Mouse (Mus musculus) embryonic facial prominence, embryonic 12.5 days (tissue): ENCODE measurements at regions not wholly inside any gene's neighbourhood (a gene's known extent, or its start where the extent isn't known, plus 50 kb on each side); places are given as distances from the start of the nearest gene placed in this dataset.
"Not testable (repeated sequence)": the region's sequence is repeated elsewhere in the genome, so short reads cannot be mapped to it uniquely, and the experiment has no call there.

Experiments
- ATAC-seq: fragments of 200-750 bp; cut with Nextera tagmentation; 2 replicates; pipeline ENCODE4 v1.8.0; 2017; ENCODE audit not compliant: insufficient number of reproducible peaks, insufficient read depth, low FRiP score, low TSS enrichment
- H3K27ac ChIP-seq: fragments of 300-500 bp; sonication (generic); 2 replicates; pipeline ENCODE4 v1.5.1; 2016; ENCODE audit warnings: mild to moderate bottlenecking
- H3K27me3 ChIP-seq: fragments of 300-500 bp; sonication (generic); 2 replicates; pipeline ENCODE4 v1.6.1; 2016; ENCODE audit warnings: mild to moderate bottlenecking, moderate library complexity
- H3K36me3 ChIP-seq: fragments of 300-500 bp; sonication (generic); 2 replicates; pipeline ENCODE4 v1.6.1; 2016; ENCODE audit warnings: mild to moderate bottlenecking
- H3K4me1 ChIP-seq: fragments of 300-500 bp; sonication (generic); 2 replicates; pipeline ENCODE4 v1.6.1; 2016
- H3K4me2 ChIP-seq: fragments of 300-500 bp; sonication (generic); replicated peaks from 2 replicates; pipeline ENCODE4 v1.6.1; 2016; ENCODE audit warnings: mild to moderate bottlenecking, moderate library complexity
- H3K4me3 ChIP-seq: fragments of 300-500 bp; sonication (generic); 2 replicates; pipeline ENCODE4 v1.5.1; 2016; ENCODE audit warnings: mild to moderate bottlenecking
- H3K9ac ChIP-seq: fragments of 300-500 bp; sonication (generic); 2 replicates; pipeline ENCODE4 v1.6.1; 2016; ENCODE audit warnings: mild to moderate bottlenecking, moderate library complexity
- H3K9me3 ChIP-seq: fragments of 300-500 bp; sonication (generic); 2 replicates; pipeline ENCODE4 v1.6.1; 2016; ENCODE audit warnings: mild to moderate bottlenecking, moderate library complexity
- WGBS: fragments of 180-500 bp; shearing (Covaris S2); methylation state at CpG from one replicate; pipeline ENCODE4 v1.1.7; 2016; 5-methylcytosine and 5-hydroxymethylcytosine counted together

- Histone ChIP-seq H3K9me3 (no peaks in the 10 kb centered on the region), H3K27me3 (no peaks in the 10 kb centered on the region), H3K4me1 (no peaks in the 10 kb centered on the region), H3K4me2 (no peak overlapping the region), H3K36me3 (no peaks in the 10 kb centered on the region), H3K4me3 (no peak overlapping the region), H3K27ac (no peak overlapping the region), H3K9ac (no peak overlapping the region)
- WGBS: 62% methylated on average over 3 of the region's 3 CpGs
- no peak for ATAC-seq
Measured at GRCm38 (mm10) chr11:23079936-23080794, 72.8 kb downstream of the Fam161a start.

- no peak overlapping the region for H3K4me2 ChIP-seq
- no peaks in the 10 kb centered on the region for H3K4me1 ChIP-seq
- H3K27me3 ChIP-seq: no peaks in the 10 kb centered on the region
- H3K4me3 ChIP-seq: no peak overlapping the region
- no peak overlapping the region for H3K27ac ChIP-seq
- H3K9me3 ChIP-seq: no peaks in the 10 kb centered on the region
- H3K9ac ChIP-seq: no peak overlapping the region
- H3K36me3 ChIP-seq: no peaks in the 10 kb centered on the region
- no peak for ATAC-seq
- WGBS: 60% methylated on average over 4 of the region's 4 CpGs
Measured at GRCm38 (mm10) chr11:23081616-23082015, 74.3 kb downstream of the Fam161a start.

DNA sequence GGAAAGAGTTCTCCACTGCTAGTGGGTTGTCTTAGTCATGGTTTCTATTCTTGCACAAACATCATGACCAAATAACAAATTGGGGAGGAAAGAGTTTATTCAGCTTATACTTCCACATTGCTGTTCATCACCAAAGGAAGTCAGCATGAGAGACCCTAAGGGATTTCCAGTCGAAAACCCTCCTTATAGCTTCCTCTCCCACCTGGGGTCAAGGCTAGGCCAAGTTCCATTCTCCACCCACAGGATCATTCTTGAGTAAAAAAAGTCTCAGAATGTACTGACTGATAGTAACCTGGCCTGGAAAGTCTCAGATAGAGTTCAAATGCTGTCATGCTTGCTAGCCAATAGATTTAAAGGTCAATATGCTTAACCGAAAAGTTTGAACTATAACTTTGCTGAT is 76.5 kb downstream of the Fam161a start:
- H3K27ac ChIP-seq, H3K4me1 ChIP-seq, H3K36me3 ChIP-seq, H3K4me2 ChIP-seq, ATAC-seq, H3K9me3 ChIP-seq, H3K27me3 ChIP-seq, H3K9ac ChIP-seq, H3K4me3 ChIP-seq: not testable (repeated sequence)
- 82% methylated on average over 2 of the region's 2 CpGs for WGBS

- H3K36me3 ChIP-seq: no peaks in the 10 kb centered on the region
- 77% methylated on average over 5 of the region's 5 CpGs for WGBS
- no peak for ATAC-seq
- no peak overlapping the region for H3K9ac ChIP-seq
- no peak overlapping the region for H3K27ac ChIP-seq
- no peaks in the 10 kb centered on the region for H3K27me3 ChIP-seq
- no peak overlapping the region for H3K4me3 ChIP-seq
- 0 out of 2 replicates have a peak, but pooled peaks cover 4% of the 10 kb centered on the region for H3K9me3 ChIP-seq
- no peak overlapping the region for H3K4me2 ChIP-seq
- no peaks in the 10 kb centered on the region for H3K4me1 ChIP-seq
Measured at GRCm38 (mm10) chr11:23095287-23095686, 88.0 kb downstream of the Fam161a start.

DNA sequence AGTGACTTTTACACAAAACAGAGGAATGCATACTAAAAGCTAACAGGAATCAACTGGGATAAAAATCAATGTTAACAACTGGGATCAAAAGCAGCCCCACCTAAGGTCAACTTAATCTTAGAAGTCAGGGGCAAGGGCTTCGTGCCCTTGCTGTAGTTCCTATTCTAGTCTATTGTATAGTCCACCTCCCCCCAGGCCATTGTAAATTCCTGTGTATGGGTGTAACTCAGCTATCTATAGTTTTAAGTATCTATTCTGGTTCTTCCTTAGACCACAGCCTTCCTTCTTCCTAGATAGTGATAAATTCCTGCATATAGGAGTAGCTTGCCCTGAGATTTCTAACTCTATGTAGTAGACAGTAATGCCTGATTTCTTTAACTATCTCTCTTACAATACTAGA is 88.4 kb downstream of the Fam161a start:
- not testable (repeated sequence) for H3K27me3 ChIP-seq, H3K4me1 ChIP-seq, H3K4me3 ChIP-seq, H3K9ac ChIP-seq, H3K27ac ChIP-seq, H3K9me3 ChIP-seq, H3K4me2 ChIP-seq, ATAC-seq, H3K36me3 ChIP-seq
- 59% methylated on average over 1 of the region's 1 CpGs for WGBS

- Histone ChIP-seq H3K4me3 (no peak overlapping the region), H3K27ac (no peak overlapping the region), H3K9ac (no peak overlapping the region), H3K36me3 (no peaks in the 10 kb centered on the region), H3K27me3 (no peaks in the 10 kb centered on the region), H3K9me3 (0 out of 2 replicates have a peak, but pooled peaks cover 4% of the 10 kb centered on the region), H3K4me1 (no peaks in the 10 kb centered on the region), H3K4me2 (no peak overlapping the region)
- whole genome bisulfite sequencing: 58% methylated on average over 2 of the region's 2 CpGs
- ATAC-seq: no peak
Measured at GRCm38 (mm10) chr11:23096451-23097222, 89.3 kb downstream of the Fam161a start.

DNA sequence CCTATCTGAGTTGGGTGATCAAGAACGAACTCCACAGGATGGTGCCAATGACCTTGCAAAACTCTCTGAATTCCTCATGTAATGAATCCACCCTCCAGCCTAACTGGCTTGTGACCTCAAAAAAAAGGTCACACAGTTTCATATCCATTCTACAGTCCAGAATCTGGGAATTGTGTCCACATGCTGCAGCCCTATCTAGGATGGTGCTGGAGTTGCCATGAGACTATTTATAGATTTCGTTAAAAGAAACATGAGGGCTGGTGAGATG is 89.8 kb downstream of the Fam161a start:
- Histone ChIP-seq H3K9me3 (0 out of 2 replicates have a peak, but pooled peaks cover 4% of the 10 kb centered on the region), H3K4me3 (no peak overlapping the region), H3K27ac (no peak overlapping the region), H3K36me3 (no peaks in the 10 kb centered on the region), H3K9ac (no peak overlapping the region), H3K27me3 (no peaks in the 10 kb centered on the region), H3K4me1 (no peaks in the 10 kb centered on the region), H3K4me2 (no peak overlapping the region)
- no peak for ATAC-seq
- 79% methylated on average over 2 of the region's 2 CpGs for WGBS

DNA sequence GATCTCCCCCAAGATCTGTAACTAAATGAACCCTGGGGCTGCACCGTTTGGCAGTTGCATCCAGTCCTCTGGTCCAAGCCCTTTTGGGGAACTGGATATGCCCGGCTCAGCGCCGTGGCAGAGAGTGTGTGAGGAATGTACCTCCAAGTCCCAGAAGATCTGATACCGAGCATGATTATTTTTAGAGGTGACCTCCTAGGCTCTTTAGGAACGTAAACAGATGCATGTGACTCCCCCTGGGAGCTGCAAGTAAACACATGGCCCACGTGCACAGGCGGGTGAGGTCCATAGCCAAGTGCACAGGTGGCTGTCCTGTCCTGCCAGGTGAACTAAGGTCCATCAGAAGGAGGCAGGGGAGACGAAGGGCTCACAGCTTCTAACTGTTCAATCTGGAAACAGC is 107.3 kb downstream of the Fam161a start:
- no peak for ATAC-seq

GRCm38 (mm10) chr11:23120533-23121210 is 113.3 kb downstream of the Fam161a start:
- no peak overlapping the region for H3K9ac ChIP-seq
- H3K4me1 ChIP-seq: peaks cover 3% of the 10 kb centered on the region; the same call in 1 of the 2 replicates
- H3K4me3 ChIP-seq: no peak overlapping the region
- H3K27ac ChIP-seq: no peak overlapping the region
- WGBS: 81% methylated on average over 11 of the region's 11 CpGs
- H3K27me3 ChIP-seq: no peaks in the 10 kb centered on the region
- no peak overlapping the region for H3K4me2 ChIP-seq
- H3K9me3 ChIP-seq: no peaks in the 10 kb centered on the region
- no peaks in the 10 kb centered on the region for H3K36me3 ChIP-seq
- ATAC-seq: no peak

More for the DNA sequence above, 107.3 kb downstream of the Fam161a start:
- Histone ChIP-seq H3K27ac (no peak overlapping the region), H3K36me3 (no peaks in the 10 kb centered on the region), H3K4me1 (no peaks in the 10 kb centered on the region), H3K9ac (no peak overlapping the region), H3K9me3 (0 out of 2 replicates have a peak, but pooled peaks cover 6% of the 10 kb centered on the region), H3K4me3 (no peak overlapping the region), H3K4me2 (no peak overlapping the region), H3K27me3 (no peaks in the 10 kb centered on the region)
- WGBS: 70% methylated on average over 9 of the region's 9 CpGs

DNA sequence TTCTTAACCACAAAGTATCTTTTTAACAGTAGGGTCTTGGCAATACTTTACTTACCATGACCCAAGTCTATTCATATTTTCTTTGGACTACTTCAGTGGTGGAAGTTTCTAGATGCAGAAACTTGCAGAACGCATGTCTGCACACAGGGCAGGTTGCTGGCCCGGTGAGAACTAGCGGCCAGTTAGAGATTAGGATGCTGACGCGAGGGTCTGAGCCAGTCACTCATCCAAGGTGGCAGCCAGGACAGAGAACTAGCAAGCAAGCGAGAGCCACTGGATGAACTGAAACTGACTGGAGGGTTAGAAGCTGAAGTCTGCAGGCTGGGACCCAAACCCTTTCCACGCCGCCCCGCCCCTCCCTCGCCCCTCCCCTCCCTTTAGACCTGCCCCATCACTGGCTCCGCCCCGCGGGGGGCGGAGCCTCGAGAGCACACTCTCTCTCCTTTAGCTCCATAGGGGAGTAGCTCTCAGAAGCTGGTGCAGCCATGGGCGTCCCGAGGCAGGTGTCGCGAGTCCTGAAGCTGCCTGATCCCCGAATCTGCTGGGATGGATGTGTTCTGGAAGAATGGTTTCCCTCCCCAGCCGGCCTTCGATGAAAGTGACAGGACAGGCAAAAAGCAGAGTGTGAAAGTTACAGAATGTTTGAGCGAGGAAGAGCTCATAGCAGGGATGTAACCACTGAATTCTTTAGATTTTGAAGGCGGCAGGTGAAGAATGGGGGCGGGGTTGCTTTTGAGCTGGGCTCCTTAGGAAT is 117.0 kb downstream of the Fam161a start:
- Histone ChIP-seq H3K4me3 (peak overlapping the region; percentile 30), H3K36me3 (no peaks in the 10 kb centered on the region)
- 3% methylated on average over 25 of the region's 25 CpGs for WGBS

DNA sequence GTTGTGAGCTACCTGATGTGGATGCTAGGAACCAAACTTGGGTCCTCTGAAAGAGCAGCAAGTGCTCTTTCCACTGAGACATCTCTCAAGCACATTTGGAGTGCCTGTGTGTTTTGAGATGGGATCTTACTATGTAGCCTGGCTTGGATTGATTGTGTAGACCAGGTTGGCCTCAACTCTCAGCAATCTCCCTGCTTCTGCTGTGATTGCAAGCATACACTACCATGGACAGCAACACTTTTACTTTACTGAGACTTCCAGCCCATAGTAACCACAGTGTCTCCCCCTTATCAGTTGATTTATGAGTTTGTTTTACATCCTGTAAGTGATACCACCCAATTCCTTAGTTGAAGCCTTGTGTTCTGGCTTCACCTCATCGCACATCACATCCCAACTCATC is 123.8 kb downstream of the Fam161a start:
- Histone ChIP-seq H3K36me3 (no peaks in the 10 kb centered on the region), H3K4me1 (no peaks in the 10 kb centered on the region)

More for the DNA sequence above, 117.0 kb downstream of the Fam161a start:
- no peaks in the 10 kb centered on the region for H3K27me3 ChIP-seq
- peaks cover 3% of the 10 kb centered on the region; the same call in 1 of the 2 replicates for H3K4me1 ChIP-seq
- H3K9me3 ChIP-seq: no peaks in the 10 kb centered on the region
- H3K4me2 ChIP-seq: peak overlapping the region; percentile 51
- no peak overlapping the region for H3K27ac ChIP-seq
- H3K9ac ChIP-seq: 0 out of 2 replicates have a peak overlapping the region, but pooled peaks have one; percentile 45
- peak; percentile 87 for ATAC-seq

More for the DNA sequence above, 123.8 kb downstream of the Fam161a start:
- Histone ChIP-seq H3K4me2 (no peak overlapping the region), H3K27me3 (no peaks in the 10 kb centered on the region), H3K9ac (no peak overlapping the region), H3K9me3 (no peaks in the 10 kb centered on the region), H3K27ac (no peak overlapping the region), H3K4me3 (no peak overlapping the region)
- 47% methylated on average over 1 of the region's 1 CpGs for WGBS
- no peak for ATAC-seq
